In the genomic region with DNA sequence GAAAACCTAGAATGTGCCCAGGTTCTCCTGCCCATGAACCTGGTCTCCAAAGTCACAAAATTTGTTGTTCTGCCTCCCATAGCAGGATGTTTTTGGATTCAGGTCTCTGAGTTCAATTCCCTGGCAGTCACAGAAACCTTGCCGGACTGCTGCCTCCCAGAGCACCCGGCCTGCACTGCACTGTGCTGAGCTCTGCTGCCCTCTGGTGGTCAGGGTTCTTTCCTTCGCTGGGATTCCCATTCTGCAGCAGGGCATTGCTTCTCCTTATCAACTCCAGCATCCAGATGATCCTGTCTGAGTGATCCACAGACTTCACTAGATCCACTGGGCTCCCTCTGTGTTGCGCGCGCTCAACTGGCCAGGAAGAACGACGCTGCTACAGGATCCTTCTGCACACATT, we compare ENCODE assay signal across 10 mouse cellular contexts. TPM values are rescaled to one million over a fixed set of nuclear protein-coding genes. Genes with fewer than 3 reads are reported as not detected.
A peak's percentile ranks its signal among the peaks of the same experiment; 100 is the strongest.
DNase-seq lines count a peak whose midpoint lies in the region; ATAC-seq lines count a peak whose summit lies in the region.
"Had no signal": no experiment of that assay in that cellular context is flagged by ENCODE, and none has a peak within 500 bp of the region (broad histone marks: within the 10 kb centered on the region; RNA-seq: fewer than 3 reads in every experiment).

No protein-coding gene starts in this region.

- H3K27ac ChIP-seq in forebrain, embryonic 16.5 days (ENCODE audit: low read length), result no peak overlapping the region
- H3K27ac ChIP-seq in hindbrain, embryonic 16.5 days (ENCODE audit: low read depth, low read length), result no peak overlapping the region
- H3K27ac ChIP-seq in midbrain, embryonic 12.5 days (replicated peaks), result no peak overlapping the region
- H3K27ac ChIP-seq: embryonic facial prominence, embryonic 13.5 days had no signal

- H3K9me3 ChIP-seq in forebrain, embryonic 16.5 days (ENCODE audit: control insufficient read depth, low read length), result no peaks in the 10 kb centered on the region
- no peaks in the 10 kb centered on the region for H3K9me3 ChIP-seq in hindbrain, embryonic 16.5 days (ENCODE audit: control insufficient read depth, low read length)
- no peaks in the 10 kb centered on the region for H3K9me3 ChIP-seq in midbrain, embryonic 12.5 days
- H3K9me3 ChIP-seq: embryonic facial prominence, embryonic 13.5 days had no signal

- H3K9ac ChIP-seq in forebrain, embryonic 16.5 days (replicated peaks; ENCODE audit: low read depth, low read length), result no peak overlapping the region
- H3K9ac ChIP-seq in hindbrain, embryonic 16.5 days (ENCODE audit: low read depth, low read length), result no peak overlapping the region
- H3K9ac ChIP-seq in midbrain, embryonic 12.5 days (replicated peaks), result no peak overlapping the region
- H3K9ac ChIP-seq: embryonic facial prominence, embryonic 13.5 days had no signal

- ATAC-seq in forebrain, embryonic 16.5 days, result peak; percentile 92
- ATAC-seq in hindbrain, embryonic 16.5 days, result peak; percentile 87
- ATAC-seq in midbrain, embryonic 12.5 days (ENCODE audit: low FRiP score, low read depth), result peak; percentile 80

- H3K4me1 ChIP-seq in forebrain, embryonic 16.5 days (replicated peaks; ENCODE audit: control insufficient read depth, insufficient read depth, low read length), result no peaks in the 10 kb centered on the region
- H3K4me1 ChIP-seq in hindbrain, embryonic 16.5 days (ENCODE audit: control insufficient read depth, insufficient read depth, low read depth, low read length), result no peaks in the 10 kb centered on the region
- H3K4me1 ChIP-seq in midbrain, embryonic 12.5 days, result no peaks in the 10 kb centered on the region
- H3K4me1 ChIP-seq: embryonic facial prominence, embryonic 13.5 days had no signal

- peak; percentile 72 for DNase-seq in urinary bladder, postnatal 14 days (ENCODE audit: low spot score)
- no peak for DNase-seq in urinary bladder, postnatal 10 days (ENCODE audit: low spot score)
- DNase-seq in cerebellum, adult 18-20 months, result peak; percentile 80 to 86
- peak; percentile 74 to 78 for DNase-seq in left cerebral cortex, adult 18-20 months (ENCODE audit: low spot score in 2 of 2)
- peak; percentile 29 to 67 for DNase-seq in spleen, adult 18-20 months

- H3K36me3 ChIP-seq in forebrain, embryonic 16.5 days (ENCODE audit: control insufficient read depth, insufficient read depth), result no peaks in the 10 kb centered on the region
- no peaks in the 10 kb centered on the region for H3K36me3 ChIP-seq in hindbrain, embryonic 16.5 days (ENCODE audit: control insufficient read depth, insufficient read depth, low read length)
- no peaks in the 10 kb centered on the region for H3K36me3 ChIP-seq in midbrain, embryonic 12.5 days
- H3K36me3 ChIP-seq: embryonic facial prominence, embryonic 13.5 days had no signal

- no peak overlapping the region for H3K4me3 ChIP-seq in forebrain, embryonic 16.5 days (replicated peaks; ENCODE audit: low read length)
- no peak overlapping the region for H3K4me3 ChIP-seq in hindbrain, embryonic 16.5 days (ENCODE audit: low read length)
- H3K4me3 ChIP-seq in midbrain, embryonic 12.5 days, result no peak overlapping the region
- H3K4me3 ChIP-seq: embryonic facial prominence, embryonic 13.5 days; myocyte had no signal

- H3K27me3 ChIP-seq in forebrain, embryonic 16.5 days (replicated peaks; ENCODE audit: control insufficient read depth, insufficient read depth, low read length), result no peaks in the 10 kb centered on the region
- H3K27me3 ChIP-seq in hindbrain, embryonic 16.5 days (replicated peaks; ENCODE audit: control insufficient read depth, insufficient read depth, low read length), result no peaks in the 10 kb centered on the region
- H3K27me3 ChIP-seq in midbrain, embryonic 12.5 days, result peaks cover 5% of the 10 kb centered on the region; the same call in 1 of the 2 replicates
- H3K27me3 ChIP-seq: embryonic facial prominence, embryonic 13.5 days had no signal

- no peak overlapping the region for H3K4me2 ChIP-seq in forebrain, embryonic 16.5 days (ENCODE audit: low read length)
- H3K4me2 ChIP-seq in hindbrain, embryonic 16.5 days (ENCODE audit: low read length), result no peak overlapping the region
- no peak overlapping the region for H3K4me2 ChIP-seq in midbrain, embryonic 12.5 days (replicated peaks)
- H3K4me2 ChIP-seq: embryonic facial prominence, embryonic 13.5 days had no signal

- 13% methylated on average over 8 of the region's 8 CpGs for WGBS in forebrain, embryonic 16.5 days
- WGBS in hindbrain, embryonic 16.5 days, result 9% methylated on average over 8 of the region's 8 CpGs
- WGBS in midbrain, embryonic 12.5 days, result 17% methylated on average over 8 of the region's 8 CpGs

RNA-seq across cellular contexts. Expression of gene Amer3, which starts 22.9 kb away (rescaled TPM):
- polyA plus RNA-seq in forebrain, embryonic 16.5 days (2015; fragmentation: Nextera tagmentation; extraction: Ambion mirVana), result 30.0 and 33.5 TPM in 2 replicates
- polyA plus RNA-seq in hindbrain, embryonic 16.5 days (2015; fragmentation: Nextera tagmentation; extraction: Ambion mirVana), result 28.6 and 31.9 TPM in 2 replicates
- 10 to 100 TPM; 24.7 to 25.0 TPM for total RNA-seq in left cerebral cortex, adult 18-20 months (2021)
- 11.0 and 11.4 TPM in 2 replicates for polyA plus RNA-seq in midbrain, embryonic 12.5 days (2016; fragmentation: Nextera tagmentation; extraction: Ambion mirVana)
- polyA plus RNA-seq: myocyte had no signal

RNA-seq across cellular contexts. Expression of gene Prss40, which starts 41.6 kb away (rescaled TPM):
- polyA plus RNA-seq in forebrain, embryonic 16.5 days (2015; fragmentation: Nextera tagmentation; extraction: Ambion mirVana), result 0.15 TPM in 1 of 2 replicates, not detected in the other
- not detected in 2 replicates for polyA plus RNA-seq in hindbrain, embryonic 16.5 days (2015; fragmentation: Nextera tagmentation; extraction: Ambion mirVana)
- total RNA-seq in left cerebral cortex, adult 18-20 months (2021), result not detected
- polyA plus RNA-seq in midbrain, embryonic 12.5 days (2016; fragmentation: Nextera tagmentation; extraction: Ambion mirVana), result not detected in 2 replicates
- polyA plus RNA-seq: myocyte had no signal
